Mouse (Mus musculus): Measurements from ENCODE around the gene Sync.

GRCm38 (mm10) chr4:129238579-129239016 lies 48.8 kb upstream of the Sync start:
- TF ChIP-seq CTCF (IDR thresholded peaks at IDR 0.05; ENCODE audit: borderline replicate concordance, control insufficient read depth, extremely low read depth, insufficient read depth, low read length, poor library complexity) (no peak), POLR2A (IDR thresholded peaks at IDR 0.05; ENCODE audit: control insufficient read depth, extremely low read depth, insufficient read depth, low read length, poor library complexity) (no peak)

Data from thymus, adult 2 months (tissue).